Mouse (Mus musculus) spleen, embryonic (tissue): Measurements from ENCODE around the gene Zfp992.
"Not testable (repeated sequence)": the region's sequence is repeated elsewhere in the genome, so short reads cannot be mapped to it uniquely, and the experiment has no call there.

Source experiments
- CTCF ChIA-PET: fragments of 350-600 bp; sonication (Branson Sonifier 250); formaldehyde crosslinking; loops from one replicate; lab custom pipeline; 2022; lab: Charles Lee

Gene Zfp992

DNA sequence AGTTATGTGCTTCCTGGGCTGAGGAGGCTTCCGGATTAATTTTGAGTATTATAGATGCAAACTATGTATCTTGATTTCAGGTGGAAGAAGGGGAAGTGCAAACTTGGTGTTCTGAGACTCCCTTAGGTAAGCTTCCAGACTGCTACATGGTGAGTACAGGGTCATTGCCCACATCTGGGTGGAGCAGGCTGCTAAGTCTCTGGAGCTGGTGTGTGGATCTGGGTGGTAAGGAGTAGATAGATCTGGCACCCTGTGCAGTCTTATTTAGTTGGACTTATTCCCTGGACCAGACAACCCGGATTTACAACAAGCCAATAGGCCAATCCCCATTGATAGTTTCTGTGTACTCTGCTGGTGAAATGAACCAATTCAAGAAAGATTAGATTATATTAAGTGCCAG, at the start of gene Zfp992:
Gene Zfp992, plus strand, starts transcription at position 74 of the 400 bp plus-strand sequence.
- CTCF ChIA-PET: not testable (repeated sequence)

DNA sequence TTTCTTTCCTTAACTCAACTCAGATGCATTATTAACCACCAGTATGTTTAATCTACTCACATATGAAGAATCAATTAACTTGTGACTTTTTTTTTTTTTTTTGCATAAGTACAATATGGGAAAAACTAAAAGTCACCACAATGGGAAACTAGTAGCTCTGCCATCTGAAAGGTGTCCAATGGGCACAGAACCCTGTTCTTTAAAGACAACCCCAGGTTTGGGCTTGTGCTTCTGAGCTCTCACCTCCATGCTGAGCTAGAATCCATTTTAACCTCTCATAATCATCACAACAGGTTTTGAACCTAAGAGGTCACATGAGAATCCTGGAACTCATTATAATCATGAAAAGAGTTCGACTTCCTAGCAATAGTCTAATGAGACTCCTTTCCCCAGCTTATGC, 19.4 kb upstream of the Zfp992 start:
- CTCF ChIA-PET: not testable (repeated sequence)

DNA sequence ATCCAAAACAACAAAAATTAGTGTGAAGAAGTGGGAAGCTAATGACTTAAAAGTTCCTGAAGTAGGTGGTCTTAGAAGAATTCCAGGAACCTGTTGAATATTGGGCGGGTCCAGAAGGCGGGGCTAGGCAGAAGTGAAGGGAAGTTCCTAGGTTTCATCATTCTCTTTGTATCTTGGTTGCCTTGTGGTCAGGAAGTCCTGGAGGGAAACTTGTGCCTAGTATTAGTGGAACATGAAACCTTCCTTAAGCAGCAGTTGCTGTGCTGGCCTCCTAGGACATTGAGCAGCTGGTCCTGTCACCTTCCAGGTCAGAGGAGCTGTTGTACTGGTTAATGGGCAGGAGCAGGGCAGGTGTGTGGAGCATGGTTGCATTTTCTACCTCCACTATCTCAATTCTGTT, 17.9 kb upstream of the Zfp992 start:
- CTCF ChIA-PET: not testable (repeated sequence)

DNA sequence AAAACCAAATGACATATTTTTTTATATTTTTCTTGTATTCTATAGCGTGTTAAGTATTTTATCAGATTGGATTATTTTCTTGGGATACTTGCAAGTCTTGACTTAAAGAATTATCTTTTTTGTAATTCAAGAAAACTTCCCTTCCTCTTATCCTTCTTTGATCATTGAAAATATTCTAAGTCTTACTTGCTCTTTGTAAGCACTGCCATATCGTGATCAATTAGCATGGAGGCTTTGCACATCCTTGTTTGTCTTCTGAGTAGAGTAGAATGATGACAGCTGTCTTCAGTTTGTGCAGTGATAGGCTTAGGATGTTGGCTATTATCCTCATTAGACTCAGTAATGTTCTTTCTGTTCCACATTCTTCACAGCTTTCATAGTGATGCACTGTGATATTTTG, 13.3 kb upstream of the Zfp992 start:
- CTCF ChIA-PET: not testable (repeated sequence)

DNA sequence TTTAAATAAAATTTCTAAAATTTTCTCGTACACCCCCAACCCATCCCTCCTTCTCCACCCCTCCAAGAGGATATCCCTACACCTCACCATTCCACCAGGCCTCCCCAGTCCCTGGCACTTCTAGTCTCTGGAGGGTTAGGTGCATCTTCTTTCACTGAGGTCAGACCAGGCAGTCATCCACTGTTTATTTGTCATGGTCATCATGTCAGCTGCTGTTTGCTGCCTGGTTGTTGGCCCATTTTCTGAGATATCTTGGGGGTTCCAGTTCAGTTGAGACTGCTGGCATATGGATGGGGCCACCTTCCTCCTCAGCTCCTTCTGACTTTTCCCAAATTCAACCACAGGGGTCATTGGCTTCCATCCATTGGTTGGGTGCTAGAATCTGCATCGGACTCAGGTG, 11.6 kb upstream of the Zfp992 start:
- CTCF ChIA-PET: not testable (repeated sequence)

GRCm38 (mm10) chr4:146444345-146444744, 4.5 kb upstream of the Zfp992 start:
- CTCF ChIA-PET: not testable (repeated sequence)

DNA sequence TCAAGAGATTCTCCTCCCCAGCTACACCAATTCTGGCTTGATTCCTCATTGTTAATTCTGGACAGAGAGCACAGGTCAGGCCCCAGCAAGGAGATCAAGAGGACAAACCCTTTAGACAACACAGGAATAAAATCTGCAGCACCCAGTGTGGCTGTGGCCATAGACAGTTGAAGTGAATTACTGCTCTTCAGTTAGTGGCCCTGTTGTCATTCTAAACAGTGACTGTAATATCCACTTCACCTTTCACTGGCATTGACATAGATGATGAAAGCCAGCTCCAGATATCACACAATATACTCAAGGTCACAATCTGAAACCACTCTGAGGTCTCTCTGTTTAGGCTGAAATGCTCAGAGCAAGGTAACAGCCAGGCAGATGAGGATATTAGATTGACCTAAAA, 3.7 kb upstream of the Zfp992 start:
- CTCF ChIA-PET: not testable (repeated sequence)

DNA sequence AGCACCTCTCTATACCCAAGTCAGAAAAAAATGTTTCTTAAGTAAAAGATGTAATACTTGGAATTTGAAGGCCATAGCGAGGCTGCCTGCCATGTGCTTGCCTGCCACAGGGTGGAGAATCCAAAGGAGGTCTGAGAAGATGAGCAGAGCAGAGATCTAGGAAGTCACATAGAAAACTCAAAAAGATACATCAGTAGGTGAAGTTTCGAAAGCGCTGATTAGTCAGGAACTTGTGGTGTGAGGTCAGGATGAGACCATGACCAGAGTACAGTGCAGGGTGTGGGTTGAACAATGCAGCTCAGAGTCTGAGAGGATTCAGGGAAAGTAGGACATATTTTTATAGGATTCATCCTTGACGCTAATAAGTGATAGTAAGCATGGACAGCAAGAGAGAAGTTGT, 2.7 kb upstream of the Zfp992 start:
- CTCF ChIA-PET: not testable (repeated sequence)

GRCm38 (mm10) chr4:146447016-146447415, 1.8 kb upstream of the Zfp992 start:
- CTCF ChIA-PET: not testable (repeated sequence)

DNA sequence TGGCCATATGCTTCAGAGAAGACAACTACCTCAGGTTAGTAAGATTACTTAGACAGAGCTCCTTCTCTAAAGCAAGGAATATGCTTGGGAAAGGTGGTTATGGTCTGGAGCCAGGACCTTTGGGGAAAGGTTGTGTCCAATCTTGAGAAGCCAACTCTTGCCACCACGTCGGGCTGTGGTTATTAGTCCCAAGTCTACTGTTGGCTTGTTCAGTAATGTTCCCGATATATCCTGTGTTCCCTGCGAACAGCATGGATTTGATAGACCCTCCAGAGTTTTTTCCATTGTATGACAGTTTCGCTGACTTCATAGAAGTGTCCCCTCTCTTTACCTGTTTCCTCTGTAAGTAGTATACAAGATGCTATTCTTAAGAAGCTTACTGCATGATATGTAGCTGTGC, 888 bp downstream of the Zfp992 start:
- CTCF ChIA-PET: not testable (repeated sequence)

DNA sequence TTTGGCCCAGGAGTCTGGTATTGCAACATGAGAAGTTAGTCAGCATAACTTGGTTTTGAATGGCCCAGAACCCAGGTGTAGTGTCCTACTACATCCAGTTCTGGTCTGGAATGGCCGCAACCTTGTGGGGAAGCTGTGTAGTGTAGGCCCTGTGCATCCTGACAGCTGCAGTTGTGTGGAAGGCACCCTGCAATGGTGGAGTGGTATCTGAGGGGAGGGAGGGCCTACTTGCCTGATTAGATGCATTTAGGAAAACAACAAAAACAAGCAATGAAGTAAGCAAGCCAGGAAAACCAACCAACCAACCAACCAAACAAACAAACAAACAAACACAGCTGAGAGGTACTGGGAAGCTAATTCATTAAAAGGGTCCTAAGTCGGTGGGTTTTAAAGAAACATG, 3.8 kb downstream of the Zfp992 start:
- CTCF ChIA-PET: not testable (repeated sequence)

GRCm38 (mm10) chr4:146454170-146454569, 5.3 kb downstream of the Zfp992 start:
- CTCF ChIA-PET: not testable (repeated sequence)

- CTCF ChIA-PET: no interaction called here
Observed at GRCm38 (mm10) chr4:146454896-146455295, 6.1 kb downstream of the Zfp992 start.

DNA sequence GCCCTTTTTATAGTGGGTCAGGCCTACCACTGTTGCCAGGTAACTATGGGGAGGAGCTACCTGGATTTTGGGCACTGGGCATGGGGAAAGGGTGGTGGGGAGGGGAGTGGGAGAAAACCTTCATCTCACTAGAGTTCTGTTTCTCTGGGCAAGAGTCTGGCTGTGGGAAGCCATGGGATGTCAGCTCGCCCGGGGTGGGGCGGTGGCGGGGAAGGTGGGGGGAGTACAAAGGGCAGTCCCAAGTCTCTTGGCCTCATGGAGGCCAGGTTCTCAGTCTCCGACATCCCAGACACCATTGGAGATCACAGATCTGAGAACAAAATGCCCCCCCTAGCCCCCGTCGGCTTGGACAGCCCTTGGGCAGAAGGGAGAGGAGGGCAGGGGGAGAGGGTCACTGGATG, 6.5 kb downstream of the Zfp992 start:
- CTCF ChIA-PET: no interaction called here

- CTCF ChIA-PET: no interaction called here
Observed at GRCm38 (mm10) chr4:146456061-146456726, 7.4 kb downstream of the Zfp992 start.

DNA sequence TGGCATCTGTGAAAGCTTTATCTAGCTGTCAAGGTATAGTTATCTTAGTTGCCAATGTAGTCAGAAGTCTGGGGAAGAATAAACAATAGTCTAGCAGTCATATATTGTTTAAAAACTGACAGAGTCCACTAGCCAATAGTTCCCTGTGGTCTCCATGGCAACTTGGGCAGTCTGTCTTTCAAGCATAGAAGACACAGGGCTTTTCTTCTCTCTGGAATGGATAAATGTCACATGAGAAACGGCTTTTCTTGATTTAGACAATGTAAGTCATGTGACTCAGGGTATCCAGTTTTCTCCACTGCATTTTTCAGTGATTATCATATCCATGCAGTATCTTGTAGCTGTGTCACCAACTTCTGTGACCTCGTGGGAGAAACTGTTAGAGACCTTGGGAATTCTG, 8.3 kb downstream of the Zfp992 start:
- CTCF ChIA-PET: no interaction called here

DNA sequence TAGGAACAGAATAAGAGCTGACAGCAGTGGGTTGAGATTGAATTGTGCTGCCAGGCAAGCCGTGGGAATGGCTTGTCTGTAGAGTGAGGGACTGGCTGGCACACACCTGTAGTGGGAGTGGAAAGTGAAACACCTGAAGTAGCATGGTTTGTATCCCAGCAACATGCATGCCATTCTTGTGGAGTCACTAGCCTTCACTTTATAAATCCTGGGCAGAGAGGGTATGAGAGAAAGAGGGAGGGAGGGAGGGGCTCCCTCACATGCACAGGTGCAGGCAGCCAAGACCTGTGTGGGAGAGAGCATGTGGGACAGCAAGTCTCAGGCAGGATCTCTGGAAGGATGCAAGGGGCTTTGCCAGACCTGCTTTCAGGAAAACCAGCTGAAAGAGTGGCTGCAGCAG, 8.9 kb downstream of the Zfp992 start:
- CTCF ChIA-PET: no interaction called here

GRCm38 (mm10) chr4:146459822-146460221, 11.0 kb downstream of the Zfp992 start:
- CTCF ChIA-PET: not testable (repeated sequence)

GRCm38 (mm10) chr4:146460685-146461084, 11.9 kb downstream of the Zfp992 start:
- CTCF ChIA-PET: not testable (repeated sequence)

- CTCF ChIA-PET: not testable (repeated sequence)
Observed at GRCm38 (mm10) chr4:146463649-146464351, 15.0 kb downstream of the Zfp992 start.

- CTCF ChIA-PET: not testable (repeated sequence)
Observed at GRCm38 (mm10) chr4:146469984-146470383, 21.2 kb downstream of the Zfp992 start.

DNA sequence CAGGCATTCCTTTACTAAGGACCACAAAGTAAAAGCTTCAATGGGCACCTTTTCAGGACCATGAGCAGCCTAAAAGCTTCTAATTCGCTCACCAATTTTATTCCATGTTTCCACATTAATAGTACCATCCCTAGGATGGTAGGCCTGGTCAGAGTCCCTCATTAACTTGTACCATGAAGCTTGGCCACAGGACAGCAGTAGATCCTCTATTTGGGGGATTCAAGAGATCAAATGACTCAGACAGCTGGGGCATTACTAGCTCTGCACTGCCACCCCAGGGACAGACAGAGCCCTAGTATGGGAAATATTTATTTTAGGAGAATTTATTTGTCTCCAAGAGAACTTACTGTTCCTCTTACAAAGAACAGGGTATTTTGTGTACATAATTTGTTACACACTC, 25.4 kb downstream of the Zfp992 start:
- CTCF ChIA-PET: not testable (repeated sequence)
